Mouse (Mus musculus): ENCODE data around the gene Gm30302. TPM values are rescaled to one million over a fixed set of nuclear protein-coding genes. Genes with fewer than 3 reads are reported as not detected.

Gm30302 gene
- not detected for polyA plus RNA-seq (2017; shearing (Covaris generic))

GRCm38 (mm10) chr13:49798901-49799300 lies at the start of gene Gm30302:
Gm30302 (minus strand) TSS chr13:49799001.

Other genes starting within 250 kb of the Gm30302 start
- gene Omd, start 216.5 kb downstream of the Gm30302 start, polyA plus RNA-seq (2017; shearing (Covaris generic)): 0.18 TPM
- gene Ogn, start 191.0 kb downstream of the Gm30302 start, polyA plus RNA-seq (2017; shearing (Covaris generic)): 0.33 TPM
- 2.9 TPM for gene Cenpp, start 146.2 kb downstream of the Gm30302 start, polyA plus RNA-seq (2017; shearing (Covaris generic))
- gene Nol8, start 145.9 kb downstream of the Gm30302 start, polyA plus RNA-seq (2017; shearing (Covaris generic)): 50.7 TPM
- 64.3 TPM for gene Iars, start 116.9 kb downstream of the Gm30302 start, polyA plus RNA-seq (2017; shearing (Covaris generic))